Mouse (Mus musculus): Measurements from ENCODE around the gene Eef1a1. TPM values are rescaled to one million over a fixed set of nuclear protein-coding genes. Genes with fewer than 3 reads are reported as not detected.

Gene Eef1a1
- polyA plus RNA-seq, 2 experiments: 2,316 to 4,315 TPM

DNA sequence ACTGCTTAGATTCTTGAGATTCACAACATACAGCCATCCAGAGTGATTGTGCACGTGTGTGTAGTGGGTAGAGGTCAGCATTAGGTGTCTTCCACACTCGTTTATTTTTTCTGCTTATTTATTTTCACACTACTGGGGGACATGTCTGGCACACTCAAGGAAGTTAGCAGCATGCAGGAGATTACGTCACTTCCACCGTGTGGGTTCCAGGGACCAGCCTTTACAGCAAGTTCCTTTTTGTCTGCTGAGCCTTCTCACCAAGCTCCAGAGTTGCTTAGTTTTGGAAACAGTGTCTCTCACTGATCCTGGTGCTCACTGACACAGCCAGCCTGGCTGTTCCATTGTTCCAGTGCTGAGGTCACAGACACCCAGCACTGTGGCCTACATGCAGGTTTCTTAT, 37.6 kb downstream of the Eef1a1 start:
- WGBS (ENCODE audit: insufficient replicate concordance): 46% methylated on average over 4 of the region's 4 CpGs
- H3K27me3 ChIP-seq (ENCODE audit: control insufficient read depth, insufficient read depth, low read length): no peaks in the 10 kb centered on the region; the same call in 1 of the 2 replicates
- ATAC-seq (ENCODE audit: insufficient read depth): no peak
- H3K9me3 ChIP-seq (ENCODE audit: control insufficient read depth, low read length): no peaks in the 10 kb centered on the region
- H3K4me3 ChIP-seq (ENCODE audit: insufficient read depth in 1 of 2, low read depth in 2 of 2, low read length in 2 of 2): no peak overlapping the region
- H3K36me3 ChIP-seq (replicated peaks; ENCODE audit: control insufficient read depth, insufficient read depth, low read depth): peaks cover 35% of the 10 kb centered on the region
- DNase-seq (ENCODE audit: low read depth in 3 of 3, low spot score in 3 of 3): no peak
- H3K27ac ChIP-seq: no peak overlapping the region
- TF ChIP-seq CTCF (IDR thresholded peaks at IDR 0.05; ENCODE audit: low read depth): no peak
- TF ChIP-seq EP300 (IDR thresholded peaks at IDR 0.05; ENCODE audit: low read depth): no peak
- H3K9ac ChIP-seq (replicated peaks): no peak overlapping the region
- no peak overlapping the region for H3K4me2 ChIP-seq (ENCODE audit: low read depth)
- H3K4me1 ChIP-seq (replicated peaks; ENCODE audit: control insufficient read depth in 2 of 2, insufficient read depth in 2 of 2, low read length in 1 of 2): peaks cover 14 to 15% of the 10 kb centered on the region in 2 experiments

DNA sequence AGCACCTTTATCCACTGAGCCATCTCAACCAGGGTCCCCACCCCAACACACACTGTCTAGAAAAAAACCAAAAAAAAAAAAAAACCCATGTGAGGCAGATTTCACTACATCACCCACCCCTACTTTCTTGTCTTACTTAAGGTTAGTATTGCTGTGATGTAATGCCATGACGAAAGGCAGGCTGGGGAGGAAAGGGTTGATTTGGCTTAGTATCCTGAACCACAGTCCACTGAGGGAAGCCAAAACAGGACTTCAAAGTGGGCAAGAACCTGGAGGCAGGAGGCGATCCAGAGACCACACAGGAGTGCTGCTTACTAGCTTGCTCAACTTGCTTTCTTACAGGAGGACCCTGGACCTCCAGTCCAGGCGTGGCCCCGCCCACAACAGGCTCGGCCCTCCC, 38.5 kb downstream of the Eef1a1 start:
- TF ChIP-seq CTCF (IDR thresholded peaks at IDR 0.05; ENCODE audit: low read depth) (no peak), EP300 (IDR thresholded peaks at IDR 0.05; ENCODE audit: low read depth) (no peak)
- Histone ChIP-seq H3K9me3 (ENCODE audit: control insufficient read depth, low read length) (no peaks in the 10 kb centered on the region), H3K27ac (no peak overlapping the region), H3K4me1 (replicated peaks; ENCODE audit: control insufficient read depth in 2 of 2, insufficient read depth in 2 of 2, low read length in 1 of 2) (peaks cover 14 to 15% of the 10 kb centered on the region in 2 experiments), H3K4me3 (ENCODE audit: insufficient read depth in 1 of 2, low read depth in 2 of 2, low read length in 2 of 2) (no peak overlapping the region), H3K9ac (replicated peaks) (no peak overlapping the region), H3K27me3 (ENCODE audit: control insufficient read depth, insufficient read depth, low read length) (peaks cover 5% of the 10 kb centered on the region), H3K36me3 (replicated peaks; ENCODE audit: control insufficient read depth, insufficient read depth, low read depth) (peaks cover 35% of the 10 kb centered on the region), H3K4me2 (ENCODE audit: low read depth) (no peak overlapping the region)
- ATAC-seq (ENCODE audit: insufficient read depth): no peak
- WGBS (ENCODE audit: insufficient replicate concordance): 71% methylated on average over 5 of the region's 5 CpGs
- no peak for DNase-seq (ENCODE audit: low read depth in 3 of 3, low spot score in 3 of 3)

DNA sequence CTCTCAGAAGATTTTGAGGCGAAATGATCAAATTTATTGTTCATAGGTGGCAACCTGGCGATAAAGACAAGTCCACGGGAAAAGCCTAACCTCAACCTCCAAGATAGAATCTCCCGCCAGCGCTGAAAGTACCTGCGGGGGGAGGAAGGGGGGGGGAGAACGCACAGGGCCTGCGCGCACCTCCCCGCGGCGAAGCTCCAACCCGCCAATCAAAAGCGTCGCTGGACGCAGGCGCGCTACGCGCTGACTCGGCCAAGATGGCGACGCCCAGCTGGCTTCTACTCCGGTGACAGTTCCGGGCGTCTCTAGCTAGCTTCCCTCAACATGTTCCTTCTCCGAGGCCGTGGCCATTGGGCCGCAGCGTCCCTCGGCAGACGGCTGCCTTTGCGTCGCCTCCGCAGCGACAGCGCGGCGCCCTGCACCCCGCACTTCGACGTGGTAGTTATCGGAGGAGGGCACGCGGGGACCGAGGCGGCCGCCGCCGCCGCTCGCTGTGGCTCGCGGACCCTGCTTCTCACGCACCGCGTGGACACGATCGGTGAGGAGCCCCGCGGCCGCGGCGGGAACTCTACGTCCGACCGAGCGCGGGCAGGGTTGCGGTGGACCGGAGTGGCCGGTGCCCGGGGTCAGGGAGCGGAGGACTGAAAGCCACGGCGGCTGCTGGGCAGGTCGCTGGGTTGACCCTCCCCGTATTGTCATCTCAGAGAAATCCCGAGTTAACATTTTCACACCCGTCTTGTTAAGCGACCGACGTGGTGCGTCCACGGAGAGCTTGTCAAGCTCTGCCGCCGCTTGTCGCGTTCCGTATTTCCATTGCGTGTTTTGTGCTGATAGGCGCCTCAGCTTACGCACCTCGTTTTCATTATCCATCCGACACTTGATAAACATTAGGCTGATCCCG, 40.7 kb downstream of the Eef1a1 start, which contains the start of the genes Mto1 and Gm17324:
Gene Mto1 (plus strand): TSS at position 236 of the 901 bp plus-strand sequence.
Gene Gm17324 (minus strand): TSS at position 814 of the 901 bp plus-strand sequence.
- peaks cover 21% of the 10 kb centered on the region for H3K36me3 ChIP-seq (replicated peaks; ENCODE audit: control insufficient read depth, insufficient read depth, low read depth)
- H3K9me3 ChIP-seq (ENCODE audit: control insufficient read depth, low read length): no peaks in the 10 kb centered on the region
- under 1% methylated on average over 95 of the region's 96 CpGs for WGBS (ENCODE audit: insufficient replicate concordance)
- peak within 1 kb of the TSS; percentile 99 for H3K9ac ChIP-seq (replicated peaks)
- peaks cover 24% of the 10 kb centered on the region for H3K27me3 ChIP-seq (ENCODE audit: control insufficient read depth, insufficient read depth, low read length)
- ATAC-seq (ENCODE audit: insufficient read depth) (peak; percentile 91), DNase-seq (ENCODE audit: low read depth in 3 of 3, low spot score in 3 of 3) (peak; percentile 78 to 87 (median 79))
- peak within 1 kb of the TSS; percentile 80 for H3K27ac ChIP-seq
- no peak for TF ChIP-seq CTCF (IDR thresholded peaks at IDR 0.05; ENCODE audit: low read depth)
- peak; percentile 35; the same call in 1 of the 2 replicates for TF ChIP-seq EP300 (IDR thresholded peaks at IDR 0.05; ENCODE audit: low read depth)
- peak within 1 kb of the TSS; percentile 78 to 100 for H3K4me3 ChIP-seq (ENCODE audit: insufficient read depth in 1 of 2, low read depth in 2 of 2, low read length in 2 of 2)
- peak within 1 kb of the TSS; percentile 84 for H3K4me2 ChIP-seq (ENCODE audit: low read depth)
- peaks cover 11 to 13% of the 10 kb centered on the region in 2 experiments for H3K4me1 ChIP-seq (replicated peaks; ENCODE audit: control insufficient read depth in 2 of 2, insufficient read depth in 2 of 2, low read length in 1 of 2)

DNA sequence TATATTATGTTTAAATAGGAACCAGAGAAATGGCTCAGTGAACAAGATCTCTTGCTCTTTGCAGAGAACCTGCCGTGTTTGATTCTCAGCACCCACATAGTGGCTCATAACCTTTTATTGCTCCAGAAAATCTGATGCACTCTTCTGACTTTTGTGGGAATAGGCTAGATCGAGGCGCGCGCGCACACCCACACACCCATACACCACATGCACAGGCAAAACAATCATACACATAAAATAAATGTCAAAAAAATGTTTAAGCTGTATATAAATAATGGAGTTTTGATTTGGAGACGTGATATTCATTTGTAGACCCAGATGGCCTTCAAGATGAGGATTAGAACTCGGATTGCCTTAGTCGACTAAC, 41.4 kb downstream of the Eef1a1 start:
- Histone ChIP-seq H3K4me2 (ENCODE audit: low read depth) (peak overlapping the region; percentile 84), H3K9me3 (ENCODE audit: control insufficient read depth, low read length) (no peaks in the 10 kb centered on the region), H3K27ac (no peak overlapping the region), H3K27me3 (ENCODE audit: control insufficient read depth, insufficient read depth, low read length) (peaks cover 30% of the 10 kb centered on the region), H3K9ac (replicated peaks) (peak overlapping the region; percentile 99), H3K36me3 (replicated peaks; ENCODE audit: control insufficient read depth, insufficient read depth, low read depth) (peaks cover 16% of the 10 kb centered on the region), H3K4me1 (replicated peaks; ENCODE audit: control insufficient read depth in 2 of 2, insufficient read depth in 2 of 2, low read length in 1 of 2) (peaks cover 11 to 13% of the 10 kb centered on the region in 2 experiments), H3K4me3 (ENCODE audit: insufficient read depth in 1 of 2, low read depth in 2 of 2, low read length in 2 of 2) (peak overlapping the region; percentile 47 to 100)
- 33% methylated on average over 9 of the region's 9 CpGs for WGBS (ENCODE audit: insufficient replicate concordance)
- no peak; the same call in 1 of the 2 replicates for ATAC-seq (ENCODE audit: insufficient read depth)
- no peak for DNase-seq (ENCODE audit: low read depth in 3 of 3, low spot score in 3 of 3)
- TF ChIP-seq EP300 (IDR thresholded peaks at IDR 0.05; ENCODE audit: low read depth) (no peak), CTCF (IDR thresholded peaks at IDR 0.05; ENCODE audit: low read depth) (no peak)
